Mouse (Mus musculus): ENCODE measurements around the gene Efcab2. TPM values are rescaled to one million over a fixed set of nuclear protein-coding genes. Genes with fewer than 3 reads are reported as not detected.

Efcab2 gene
- polyA plus RNA-seq, 1 experiment: 0.34 TPM

- no peaks in the 10 kb centered on the region for H3K36me3 ChIP-seq (ENCODE audit: control insufficient read depth, insufficient read depth, low read length)
- no peaks in the 10 kb centered on the region for H3K4me1 ChIP-seq (ENCODE audit: control insufficient read depth, insufficient read depth, insufficient read length)
- no peak overlapping the region for H3K27ac ChIP-seq (ENCODE audit: insufficient read depth, low read length)
- TF ChIP-seq CTCF (IDR thresholded peaks at IDR 0.05; ENCODE audit: extremely low read depth, insufficient read depth, insufficient read length, insufficient replicate concordance) (no peak), POLR2A (IDR thresholded peaks at IDR 0.05; ENCODE audit: low read depth, low read length) (no peak)
- 86% methylated on average over 2 of the region's 2 CpGs for WGBS
- no peak for DNase-seq (ENCODE audit: low read depth in 1 of 2, low spot score in 2 of 2)
- H3K4me3 ChIP-seq (ENCODE audit: extremely low read depth, insufficient read depth, insufficient read length): no peak overlapping the region
- H3K27me3 ChIP-seq (ENCODE audit: control insufficient read depth, insufficient read depth, low read length): no peaks in the 10 kb centered on the region
These were observed 110.0 kb downstream of the Efcab2 start for GRCm38 (mm10) chr1:178515839-178516238.

- Histone ChIP-seq H3K36me3 (ENCODE audit: control insufficient read depth, insufficient read depth, low read length) (no peaks in the 10 kb centered on the region), H3K27me3 (ENCODE audit: control insufficient read depth, insufficient read depth, low read length) (no peaks in the 10 kb centered on the region; the same call in 1 of the 2 replicates), H3K4me1 (ENCODE audit: control insufficient read depth, insufficient read depth, insufficient read length) (no peaks in the 10 kb centered on the region), H3K27ac (ENCODE audit: insufficient read depth, low read length) (no peak overlapping the region), H3K4me3 (ENCODE audit: extremely low read depth, insufficient read depth, insufficient read length) (no peak overlapping the region)
- WGBS: 88% methylated on average over 5 of the region's 5 CpGs
- TF ChIP-seq CTCF (IDR thresholded peaks at IDR 0.05; ENCODE audit: extremely low read depth, insufficient read depth, insufficient read length, insufficient replicate concordance) (no peak), POLR2A (IDR thresholded peaks at IDR 0.05; ENCODE audit: low read depth, low read length) (no peak)
- no peak for DNase-seq (ENCODE audit: low read depth in 1 of 2, low spot score in 2 of 2)
These were observed 116.5 kb downstream of the Efcab2 start for GRCm38 (mm10) chr1:178522389-178522788.

GRCm38 (mm10) chr1:178523152-178523551, 117.3 kb downstream of the Efcab2 start:
- WGBS: 35% methylated on average over 5 of the region's 5 CpGs

GRCm38 (mm10) chr1:178527185-178527546, 121.3 kb downstream of the Efcab2 start:
- H3K27ac ChIP-seq (ENCODE audit: insufficient read depth, low read length): no peak overlapping the region
- H3K4me1 ChIP-seq (ENCODE audit: control insufficient read depth, insufficient read depth, insufficient read length): peaks cover 15% of the 10 kb centered on the region
- H3K4me3 ChIP-seq (ENCODE audit: extremely low read depth, insufficient read depth, insufficient read length): peak overlapping the region; percentile 47; the same call in 1 of the 2 replicates
- WGBS: under 1% methylated on average over 21 of the region's 21 CpGs
- no peaks in the 10 kb centered on the region for H3K36me3 ChIP-seq (ENCODE audit: control insufficient read depth, insufficient read depth, low read length)
- H3K27me3 ChIP-seq (ENCODE audit: control insufficient read depth, insufficient read depth, low read length): peaks cover 21% of the 10 kb centered on the region
- TF ChIP-seq CTCF (IDR thresholded peaks at IDR 0.05; ENCODE audit: extremely low read depth, insufficient read depth, insufficient read length, insufficient replicate concordance) (peak; percentile 66; the same call in 1 of the 2 replicates), POLR2A (IDR thresholded peaks at IDR 0.05; ENCODE audit: low read depth, low read length) (no peak)
- peak; percentile 23 to 44 for DNase-seq (ENCODE audit: low read depth in 1 of 2, low spot score in 2 of 2)

More at GRCm38 (mm10) chr1:178523152-178523551, 117.3 kb downstream of the Efcab2 start:
- no peaks in the 10 kb centered on the region for H3K36me3 ChIP-seq (ENCODE audit: control insufficient read depth, insufficient read depth, low read length)
- H3K27ac ChIP-seq (ENCODE audit: insufficient read depth, low read length): no peak overlapping the region
- no peak for TF ChIP-seq POLR2A (IDR thresholded peaks at IDR 0.05; ENCODE audit: low read depth, low read length)
- TF ChIP-seq CTCF (IDR thresholded peaks at IDR 0.05; ENCODE audit: extremely low read depth, insufficient read depth, insufficient read length, insufficient replicate concordance): no peak
- no peak overlapping the region for H3K4me3 ChIP-seq (ENCODE audit: extremely low read depth, insufficient read depth, insufficient read length)
- no peak for DNase-seq (ENCODE audit: low read depth in 1 of 2, low spot score in 2 of 2)
- peaks cover 2% of the 10 kb centered on the region; the same call in 1 of the 2 replicates for H3K4me1 ChIP-seq (ENCODE audit: control insufficient read depth, insufficient read depth, insufficient read length)
- peaks cover 2% of the 10 kb centered on the region for H3K27me3 ChIP-seq (ENCODE audit: control insufficient read depth, insufficient read depth, low read length)

- H3K27ac ChIP-seq (ENCODE audit: insufficient read depth, low read length): no peak overlapping the region
- no peaks in the 10 kb centered on the region for H3K36me3 ChIP-seq (ENCODE audit: control insufficient read depth, insufficient read depth, low read length)
- peaks cover 22% of the 10 kb centered on the region for H3K27me3 ChIP-seq (ENCODE audit: control insufficient read depth, insufficient read depth, low read length)
- no peak for DNase-seq (ENCODE audit: low read depth in 1 of 2, low spot score in 2 of 2)
- peaks cover 15% of the 10 kb centered on the region for H3K4me1 ChIP-seq (ENCODE audit: control insufficient read depth, insufficient read depth, insufficient read length)
- TF ChIP-seq POLR2A (IDR thresholded peaks at IDR 0.05; ENCODE audit: low read depth, low read length) (no peak), CTCF (IDR thresholded peaks at IDR 0.05; ENCODE audit: extremely low read depth, insufficient read depth, insufficient read length, insufficient replicate concordance) (no peak)
- peak overlapping the region; percentile 47; the same call in 1 of the 2 replicates for H3K4me3 ChIP-seq (ENCODE audit: extremely low read depth, insufficient read depth, insufficient read length)
- WGBS: under 1% methylated on average over 59 of the region's 59 CpGs
These were observed 121.9 kb downstream of the Efcab2 start for GRCm38 (mm10) chr1:178527547-178528361.

GRCm38 (mm10) chr1:178528431-178529351, 122.8 kb downstream of the Efcab2 start, which contains the start of gene Kif26b:
Kif26b (plus strand) TSS chr1:178529125.
- Histone ChIP-seq H3K27me3 (ENCODE audit: control insufficient read depth, insufficient read depth, low read length) (peaks cover 22% of the 10 kb centered on the region), H3K4me3 (ENCODE audit: extremely low read depth, insufficient read depth, insufficient read length) (peak within 1 kb of the TSS; percentile 18; the same call in 1 of the 2 replicates)

More at GRCm38 (mm10) chr1:178528431-178529351, 122.8 kb downstream of the Efcab2 start, which contains the start of gene Kif26b:
- Histone ChIP-seq H3K4me1 (ENCODE audit: control insufficient read depth, insufficient read depth, insufficient read length) (peaks cover 15% of the 10 kb centered on the region), H3K27ac (ENCODE audit: insufficient read depth, low read length) (no peak within 1 kb of the TSS), H3K36me3 (ENCODE audit: control insufficient read depth, insufficient read depth, low read length) (no peaks in the 10 kb centered on the region)
- TF ChIP-seq POLR2A (IDR thresholded peaks at IDR 0.05; ENCODE audit: low read depth, low read length) (no peak), CTCF (IDR thresholded peaks at IDR 0.05; ENCODE audit: extremely low read depth, insufficient read depth, insufficient read length, insufficient replicate concordance) (no peak)
- WGBS: 1% methylated on average over 89 of the region's 92 CpGs
- DNase-seq (ENCODE audit: low read depth in 1 of 2, low spot score in 2 of 2): no peak
